Mouse (Mus musculus): ENCODE data around the gene Gm10799.

The Gm10799 gene

DNA sequence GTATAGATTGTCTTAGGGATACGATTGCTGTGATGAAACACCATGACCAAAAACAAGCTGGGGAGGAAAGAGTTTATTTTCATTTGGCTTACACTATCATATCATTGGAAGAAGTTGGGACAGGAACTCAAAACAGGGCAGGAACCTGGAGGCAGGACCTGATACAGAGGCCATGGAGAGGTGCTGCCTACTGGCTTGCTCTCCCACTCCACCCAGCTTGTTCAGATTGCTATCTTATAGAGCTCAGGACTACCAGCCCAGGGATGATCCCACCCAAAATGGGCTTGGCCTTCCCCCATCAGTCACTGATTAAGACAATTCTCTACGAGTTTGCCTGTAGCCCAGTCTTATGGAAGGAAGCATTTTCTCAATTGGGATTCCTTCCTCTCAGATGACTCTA is 4.2 kb downstream of the Gm10799 start:
- DNase-seq: no peak

DNA sequence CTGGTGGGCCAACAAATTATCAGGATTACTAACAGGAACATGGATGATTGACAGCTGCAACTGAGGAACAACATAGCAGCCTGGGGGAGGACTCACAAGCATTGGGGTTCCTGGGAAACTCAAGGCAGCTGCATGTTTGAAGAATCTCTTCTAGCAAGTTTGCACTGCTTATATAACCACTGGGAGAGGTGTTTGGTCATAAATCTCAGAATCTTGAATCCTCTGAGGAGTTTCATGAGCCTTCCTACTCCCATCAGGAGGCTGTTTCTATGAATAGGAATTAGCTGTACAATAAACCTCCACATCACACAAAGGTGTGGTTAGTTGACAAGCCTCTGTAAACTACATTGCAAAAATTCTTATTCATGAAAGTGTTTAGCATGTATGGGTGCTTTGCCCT is 5.7 kb downstream of the Gm10799 start:
- DNase-seq: no peak

GRCm38 (mm10) chr2:104060996-104061395 is 7.4 kb downstream of the Gm10799 start:
- no peak for DNase-seq

DNA sequence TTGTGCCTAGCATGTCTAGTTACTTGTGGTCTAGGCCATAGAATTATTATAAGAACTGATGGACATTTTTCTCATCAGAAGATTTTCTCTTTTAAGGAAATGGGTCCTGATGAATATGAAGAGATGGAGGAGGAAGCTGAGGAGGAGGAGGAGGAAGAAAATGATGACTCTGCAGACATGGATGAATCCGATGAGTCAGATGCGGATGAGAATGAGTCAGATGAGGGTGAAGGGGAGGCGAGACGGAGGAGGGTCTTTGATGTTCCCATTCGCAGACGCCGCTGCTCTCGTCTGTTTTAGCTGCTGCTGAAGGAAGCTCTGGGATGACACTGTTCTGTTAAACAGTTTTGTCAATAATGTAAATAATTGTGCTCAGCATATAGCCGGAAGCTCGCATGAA is 8.6 kb downstream of the Gm10799 start:
- no peak for DNase-seq

GRCm38 (mm10) chr2:104058954-104059353 is 9.4 kb downstream of the Gm10799 start:
- no peak for DNase-seq

DNA sequence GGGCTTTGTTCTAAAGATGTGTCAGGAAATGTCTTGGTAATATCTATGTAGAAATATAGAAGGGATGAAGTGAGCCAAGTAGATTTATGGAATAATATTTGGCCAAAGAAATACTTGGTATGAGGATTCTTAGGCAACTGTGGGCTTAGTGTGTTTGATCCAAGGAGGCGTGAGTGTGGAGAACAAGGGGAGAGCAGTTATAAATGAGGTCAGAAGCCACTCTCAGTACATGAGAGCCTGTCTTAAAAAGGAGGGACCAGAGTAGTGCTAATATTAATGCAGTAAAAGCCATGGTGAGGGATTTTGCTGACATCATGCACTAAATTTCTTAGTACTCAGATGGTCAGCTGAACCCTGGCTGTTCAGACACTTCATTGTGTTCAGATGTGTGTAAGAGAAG is 10.0 kb downstream of the Gm10799 start:
- no peak for DNase-seq

GRCm38 (mm10) chr2:104044479-104045080 is 23.8 kb downstream of the Gm10799 start:
- peak; percentile 40 for DNase-seq

- no peak for DNase-seq
Measured at GRCm38 (mm10) chr2:104043624-104044478, 24.5 kb downstream of the Gm10799 start.

- DNase-seq: no peak
Measured at GRCm38 (mm10) chr2:104042766-104043165, 25.6 kb downstream of the Gm10799 start.

- DNase-seq: no peak
Measured at GRCm38 (mm10) chr2:104041632-104042031, 26.7 kb downstream of the Gm10799 start.

- no peak for DNase-seq
Measured at GRCm38 (mm10) chr2:104038236-104038635, 30.1 kb downstream of the Gm10799 start.

- DNase-seq: no peak
Measured at GRCm38 (mm10) chr2:104036316-104036715, 32.0 kb downstream of the Gm10799 start.

- DNase-seq: no peak
Measured at GRCm38 (mm10) chr2:104035595-104035994, 32.8 kb downstream of the Gm10799 start.

DNA sequence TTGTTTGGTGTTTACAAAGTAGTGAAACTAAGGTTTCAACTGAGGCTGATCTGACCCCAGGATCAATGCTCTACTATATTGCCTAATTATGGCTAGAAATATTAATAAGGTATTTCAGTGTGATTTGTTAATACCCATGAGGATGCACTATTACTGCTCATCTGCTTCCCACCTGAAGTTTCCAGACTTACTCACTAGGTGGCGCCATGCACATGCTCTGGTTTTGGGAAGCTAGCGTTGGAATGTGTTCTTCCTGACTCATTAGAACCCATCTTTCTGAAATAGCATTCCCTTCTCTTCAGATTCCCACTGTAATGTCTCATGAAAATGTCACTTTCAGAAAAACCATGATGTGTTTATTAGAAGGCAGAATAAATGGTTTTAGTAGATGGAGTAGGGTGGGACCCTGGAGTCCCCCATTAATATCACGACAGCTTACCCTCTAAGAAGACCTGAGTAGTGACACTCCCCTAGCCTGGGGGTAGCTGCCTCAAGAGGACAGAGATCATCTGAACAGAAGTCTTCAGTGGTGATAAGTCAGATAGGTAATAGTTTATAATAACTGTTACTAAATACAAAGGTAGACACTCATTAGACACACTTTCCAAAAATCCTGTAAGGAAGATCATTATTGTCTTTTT is 33.4 kb downstream of the Gm10799 start:
- DNase-seq: peak; percentile 70

- DNase-seq: no peak
Measured at GRCm38 (mm10) chr2:104032056-104032455, 36.3 kb downstream of the Gm10799 start.

DNA sequence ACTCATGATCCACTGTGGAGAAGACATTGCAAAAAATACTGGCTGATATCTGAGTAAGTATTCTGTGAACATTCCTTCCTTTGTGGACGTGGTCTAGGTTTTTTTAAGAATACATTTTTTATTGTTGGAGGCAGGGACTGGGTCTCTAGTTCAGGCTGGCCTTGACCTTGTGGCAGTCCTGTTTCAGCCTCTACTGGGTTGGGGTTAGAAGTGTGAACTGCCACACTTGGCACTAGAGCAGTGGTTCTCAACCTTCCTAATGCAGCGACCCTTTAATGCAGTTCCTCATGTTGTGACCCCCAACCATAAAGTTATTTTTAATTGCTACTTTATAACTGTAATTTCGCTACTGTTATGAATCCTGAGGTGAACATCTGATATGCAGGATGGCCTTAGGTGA is 38.0 kb downstream of the Gm10799 start:
- DNase-seq: no peak

DNA sequence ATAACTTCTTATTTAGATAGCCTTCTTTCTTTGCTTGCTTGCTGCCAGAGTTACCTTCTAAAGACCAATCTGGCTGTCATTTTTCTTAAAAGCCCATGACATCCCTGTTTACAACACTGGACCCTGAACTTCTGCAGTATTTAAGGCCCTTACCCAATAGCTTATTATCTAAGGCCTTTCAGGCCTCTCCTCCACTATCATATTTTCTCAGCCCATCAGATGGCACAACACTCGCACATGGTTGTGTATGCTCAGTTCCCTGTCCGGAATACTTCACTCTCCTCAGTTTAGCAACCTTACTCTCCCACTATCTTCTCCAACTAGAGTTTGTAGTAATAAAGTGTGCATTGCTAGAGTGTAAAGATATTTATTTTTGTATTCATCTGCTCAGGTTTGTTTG is 39.3 kb downstream of the Gm10799 start:
- no peak for DNase-seq

GRCm38 (mm10) chr2:104028139-104028723 is 40.1 kb downstream of the Gm10799 start, which contains the start of gene 4931422A03Rik:
Gene 4931422A03Rik, minus strand, starts transcription at chr2:104028361.
- DNase-seq: peak; percentile 27

DNA sequence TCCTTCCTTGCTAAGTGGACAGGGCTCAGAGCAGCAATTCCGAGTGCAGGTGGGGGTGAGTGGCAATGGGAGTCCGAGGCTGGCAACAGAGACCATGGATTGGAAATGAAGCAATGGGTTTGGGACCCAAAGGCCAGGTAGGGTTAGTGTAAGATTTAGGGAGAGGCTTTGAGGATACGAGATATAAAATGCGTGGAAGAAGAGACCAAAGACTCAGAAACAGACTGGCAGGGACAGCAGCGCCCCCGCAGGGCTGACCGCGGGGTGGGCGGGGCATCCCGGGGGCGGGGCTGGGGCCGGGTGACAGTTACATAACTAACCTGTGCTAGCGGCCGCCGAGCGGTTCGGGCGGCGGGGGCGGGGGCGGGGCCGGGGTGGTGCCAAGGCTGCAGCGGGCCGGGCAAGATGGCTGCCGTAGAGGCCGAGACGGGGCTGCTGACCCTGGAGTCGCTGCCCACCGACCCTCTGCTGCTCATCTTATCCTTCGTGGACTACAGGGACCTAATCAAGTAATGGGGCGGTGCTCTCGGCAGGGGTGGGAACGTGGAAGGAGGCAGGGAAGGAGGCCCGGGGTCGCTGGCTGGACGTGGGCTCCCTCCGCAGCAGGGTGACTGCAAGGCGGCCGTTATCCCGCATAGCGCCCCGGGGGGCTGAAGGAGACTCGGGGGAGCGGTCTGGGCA is 40.8 kb downstream of the Gm10799 start, which contains the start of gene Fbxo3:
Fbxo3 (plus strand) TSS at position 264 of the 681 bp plus-strand sequence.
- DNase-seq: peak; percentile 95

DNA sequence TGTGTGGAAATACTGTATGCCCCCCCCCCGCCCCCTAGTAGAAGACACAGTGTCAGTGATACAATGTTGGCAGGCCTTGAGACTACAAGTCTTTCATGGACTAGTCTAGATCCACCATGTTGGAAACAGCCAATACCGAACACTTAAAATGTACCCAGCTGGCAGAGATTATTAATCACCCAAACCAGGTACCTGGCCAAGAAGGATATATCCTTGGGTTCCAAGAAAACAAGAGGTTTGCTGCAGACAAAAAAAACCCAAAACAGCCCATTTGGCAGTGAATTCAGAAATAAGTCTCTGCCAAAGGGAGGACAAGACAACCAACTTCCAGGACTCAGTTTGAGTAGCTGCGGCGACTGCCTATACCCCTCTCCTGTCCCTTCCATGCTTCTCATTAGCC is 43.7 kb downstream of the Gm10799 start:
- DNase-seq: no peak

- no peak for DNase-seq
Measured at GRCm38 (mm10) chr2:104023096-104023495, 45.3 kb downstream of the Gm10799 start.
